Mouse (Mus musculus) cerebellum, adult 9-11 months (tissue): ENCODE data around the gene Hepacam2.

Experiments used
- DNase-seq: peaks from one replicate; pipeline ENCODE4 v3.0.0; 2022

The Hepacam2 gene

GRCm38 (mm10) chr6:3498162-3498848, at the start of gene Hepacam2, which contains the start of gene Vps50:
Hepacam2 (minus strand) TSS chr6:3498298.
Vps50 (plus strand) TSS chr6:3498382.
- DNase-seq, result peak; percentile 93

GRCm38 (mm10) chr6:3544970-3545369, 46.9 kb upstream of the Hepacam2 start:
- no peak for DNase-seq

GRCm38 (mm10) chr6:3543862-3544261, 45.8 kb upstream of the Hepacam2 start:
- DNase-seq, result no peak

DNA sequence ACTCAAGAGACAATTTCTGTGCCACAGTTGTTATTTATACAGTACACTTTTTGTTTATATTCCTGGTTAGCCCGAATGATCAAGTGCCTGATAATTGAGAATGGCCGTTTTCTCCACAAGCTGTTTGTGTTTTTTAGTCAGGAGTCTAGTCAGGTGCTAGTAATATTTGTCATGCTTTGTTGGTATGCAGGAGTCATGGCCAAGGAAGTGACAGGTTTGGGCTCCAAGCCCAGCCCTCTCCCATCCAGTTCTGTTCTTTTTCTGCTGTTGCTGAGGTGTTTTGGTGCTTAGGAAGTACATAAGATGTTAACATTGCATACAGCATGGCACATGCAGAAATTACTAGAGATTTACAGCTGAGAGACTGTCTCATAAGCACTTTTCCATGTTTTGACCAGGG, 41.4 kb upstream of the Hepacam2 start:
- DNase-seq, result no peak

DNA sequence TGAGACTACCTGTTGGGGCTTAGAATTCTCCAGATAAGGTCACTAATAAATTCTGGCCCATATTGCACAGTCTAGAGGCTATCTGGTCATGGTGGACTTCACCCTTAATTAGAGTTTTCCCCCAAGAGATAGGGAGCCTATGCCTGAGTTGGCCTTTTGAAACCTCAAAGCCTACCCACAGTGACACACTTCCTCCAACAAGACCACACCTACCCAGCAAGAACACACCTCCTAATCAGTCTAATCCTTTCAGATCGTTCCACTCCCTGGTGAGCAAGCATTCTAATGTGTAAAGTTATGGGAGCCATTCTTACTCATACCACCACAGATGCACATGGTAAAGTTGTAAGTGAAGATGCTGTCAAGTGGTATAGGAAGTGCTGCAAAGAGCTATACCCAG, 38.0 kb upstream of the Hepacam2 start:
- DNase-seq, result no peak

DNA sequence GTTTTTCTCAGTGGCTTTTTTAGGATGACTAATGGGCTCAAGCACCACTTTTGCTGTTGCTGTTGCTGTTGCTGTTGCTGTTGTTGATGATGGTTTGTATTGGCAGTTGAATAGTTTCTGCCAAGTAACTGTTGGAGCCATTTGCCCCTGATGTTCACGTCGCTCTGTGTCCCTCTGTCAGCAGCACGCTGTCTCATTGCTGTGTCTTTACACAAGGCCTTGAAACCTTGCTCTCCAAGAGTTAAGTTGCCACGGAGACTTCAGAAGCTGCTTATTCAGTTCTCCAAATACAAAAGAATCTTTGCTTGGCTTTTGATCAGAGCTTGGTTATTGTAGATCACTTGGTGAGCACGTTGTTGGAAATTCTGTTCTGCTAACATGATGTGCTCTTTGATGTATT, 33.3 kb upstream of the Hepacam2 start:
- DNase-seq, result no peak

DNA sequence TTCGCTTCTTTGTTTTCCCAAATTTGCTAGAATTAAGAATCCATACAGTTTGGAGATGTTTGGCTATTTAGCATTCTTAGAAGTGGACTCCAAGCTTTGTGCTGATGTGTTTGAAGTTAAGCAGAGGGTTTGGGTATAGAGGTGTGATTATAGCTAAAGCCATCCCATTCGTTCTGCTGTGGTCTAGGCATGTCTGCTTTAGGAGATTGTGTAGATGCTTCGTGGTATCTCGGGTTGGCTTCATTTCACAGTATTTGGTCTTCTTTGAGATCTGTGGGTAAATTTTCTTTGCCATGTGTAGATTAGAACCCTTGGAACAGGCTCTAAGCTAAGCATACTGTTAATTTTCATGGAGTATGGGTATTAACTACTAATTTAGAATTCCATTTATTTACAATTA, 30.1 kb upstream of the Hepacam2 start:
- no peak for DNase-seq

DNA sequence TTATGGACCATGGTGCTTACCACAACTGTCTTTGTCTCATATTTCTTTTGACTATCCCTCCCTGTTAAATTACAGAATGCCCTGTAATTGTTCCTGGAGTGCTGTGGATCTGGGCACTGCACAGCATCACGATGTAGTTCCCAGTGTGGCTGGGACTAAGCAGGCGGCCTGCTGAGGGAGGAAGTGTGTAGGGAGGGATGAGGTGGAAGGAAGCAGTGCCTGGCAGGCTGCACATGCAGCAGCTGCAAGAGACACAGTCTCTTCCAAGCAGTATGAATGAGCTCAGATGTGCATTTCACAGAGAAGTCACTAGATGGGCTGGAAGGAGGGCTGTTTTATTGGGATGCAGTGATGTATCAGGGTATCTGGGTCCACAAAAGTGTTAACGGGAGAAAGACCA, 14.5 kb upstream of the Hepacam2 start:
- DNase-seq, result peak; percentile 67

- peak; percentile 37 for DNase-seq
Measured at GRCm38 (mm10) chr6:3511612-3512011, 13.5 kb upstream of the Hepacam2 start.

- no peak for DNase-seq
Measured at GRCm38 (mm10) chr6:3511116-3511515, 13.0 kb upstream of the Hepacam2 start.

GRCm38 (mm10) chr6:3509782-3510181, 11.7 kb upstream of the Hepacam2 start:
- DNase-seq, result no peak

GRCm38 (mm10) chr6:3508151-3508550, 10.1 kb upstream of the Hepacam2 start:
- DNase-seq, result peak; percentile 47

- no peak for DNase-seq
Measured at GRCm38 (mm10) chr6:3507078-3507477, 9.0 kb upstream of the Hepacam2 start.

DNA sequence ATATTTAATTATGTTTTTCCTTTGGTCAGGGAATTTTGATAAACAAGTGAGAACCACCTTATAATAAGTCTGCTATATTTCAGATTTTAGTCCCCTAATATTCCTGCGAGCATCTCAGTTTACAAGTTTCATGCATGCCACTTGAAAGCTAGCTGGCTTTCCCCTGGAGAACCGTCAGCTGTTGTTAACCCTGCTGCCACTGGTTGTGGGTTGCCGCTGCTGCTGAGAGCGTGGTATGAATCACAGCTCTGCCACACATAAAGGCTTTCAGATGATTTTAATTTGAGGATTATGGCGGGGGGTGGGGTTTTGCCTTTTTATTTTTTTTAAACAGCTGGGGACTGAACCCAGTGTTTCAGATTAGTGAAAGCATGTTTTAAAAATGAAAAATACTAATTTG, 7.2 kb upstream of the Hepacam2 start:
- DNase-seq, result no peak

GRCm38 (mm10) chr6:3500286-3500685, 2.2 kb upstream of the Hepacam2 start:
- DNase-seq, result no peak

DNA sequence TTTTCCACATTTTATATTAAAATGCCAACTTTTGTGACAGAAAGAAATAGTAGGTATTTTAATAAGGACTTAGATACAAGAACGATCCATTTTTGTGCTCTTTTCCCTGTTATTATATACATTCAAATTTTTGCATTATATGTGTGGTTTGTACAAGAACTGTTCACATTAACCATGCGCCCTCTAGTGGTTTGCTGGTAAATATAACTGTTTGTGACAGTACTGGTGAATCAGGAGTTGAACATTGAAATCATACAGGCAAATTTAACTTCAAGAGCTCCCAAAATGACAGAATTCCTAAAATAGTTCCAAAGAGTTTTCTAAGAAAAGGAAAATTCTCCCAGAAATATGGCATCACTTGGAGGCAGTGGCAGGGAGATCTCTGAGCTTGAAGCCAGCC, 1.9 kb downstream of the Hepacam2 start:
- no peak for DNase-seq

DNA sequence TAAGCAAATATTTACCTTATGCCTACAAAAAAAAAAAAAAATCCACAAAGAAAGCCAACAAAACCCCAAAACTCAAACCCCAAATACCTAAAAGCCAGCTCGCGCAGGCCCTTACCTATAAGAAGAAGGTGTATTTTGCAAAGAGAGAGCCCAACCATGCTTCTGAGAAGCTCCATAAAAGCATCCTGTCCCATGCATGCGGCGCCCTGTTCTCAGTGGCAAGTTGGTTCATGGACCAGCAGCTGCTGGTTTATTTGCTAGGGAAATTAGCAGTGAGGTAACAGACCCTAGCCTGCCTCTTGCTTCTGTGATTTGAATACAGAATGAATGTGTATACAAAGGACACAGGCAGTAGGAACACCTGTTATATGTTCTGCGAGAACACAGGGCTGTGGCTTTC, 3.8 kb downstream of the Hepacam2 start:
- DNase-seq, result no peak

- no peak for DNase-seq
Measured at GRCm38 (mm10) chr6:3487355-3487754, 10.7 kb downstream of the Hepacam2 start.

- no peak for DNase-seq
Measured at GRCm38 (mm10) chr6:3485133-3485532, 13.0 kb downstream of the Hepacam2 start.

GRCm38 (mm10) chr6:3481705-3482104, 16.4 kb downstream of the Hepacam2 start:
- no peak for DNase-seq

DNA sequence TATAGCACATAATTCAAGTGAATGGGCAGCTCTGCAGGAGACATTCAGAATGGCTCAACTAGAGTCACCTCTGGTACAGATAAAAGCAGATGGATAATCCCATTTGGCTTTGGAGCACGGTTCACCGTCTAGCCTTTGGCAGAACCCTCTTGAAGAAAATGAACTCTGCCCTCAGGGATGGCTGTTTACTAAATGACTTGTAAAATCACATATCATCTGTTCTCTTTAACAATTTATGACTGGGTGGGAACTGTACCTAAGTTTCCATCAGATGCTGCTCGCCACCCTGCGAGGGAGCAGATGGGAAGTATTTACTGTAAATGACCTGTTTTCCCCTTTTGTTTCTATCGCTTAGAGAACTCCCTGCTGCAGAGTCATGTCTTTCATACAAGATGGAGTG, 18.2 kb downstream of the Hepacam2 start:
- no peak for DNase-seq

DNA sequence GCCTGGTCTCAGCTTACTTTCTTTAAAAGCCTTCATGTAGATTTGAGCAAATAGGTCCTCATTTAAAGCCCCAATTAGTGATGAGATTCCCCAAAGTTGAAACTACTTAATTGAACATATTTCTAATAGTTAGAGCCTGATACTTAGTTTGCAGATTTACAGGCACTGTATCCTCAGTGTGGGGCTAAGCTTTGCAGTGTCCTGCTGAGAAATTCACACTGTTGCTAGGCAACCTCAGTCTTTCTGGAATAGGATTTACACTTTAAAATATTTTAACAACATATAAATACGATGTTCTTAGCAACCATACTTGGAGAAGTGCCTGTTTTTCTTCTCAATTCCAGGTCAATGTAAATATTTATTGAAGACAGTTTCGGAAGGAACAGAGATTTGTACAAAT, 21.8 kb downstream of the Hepacam2 start:
- no peak for DNase-seq

- DNase-seq, result no peak
Measured at GRCm38 (mm10) chr6:3470706-3471105, 27.4 kb downstream of the Hepacam2 start.

DNA sequence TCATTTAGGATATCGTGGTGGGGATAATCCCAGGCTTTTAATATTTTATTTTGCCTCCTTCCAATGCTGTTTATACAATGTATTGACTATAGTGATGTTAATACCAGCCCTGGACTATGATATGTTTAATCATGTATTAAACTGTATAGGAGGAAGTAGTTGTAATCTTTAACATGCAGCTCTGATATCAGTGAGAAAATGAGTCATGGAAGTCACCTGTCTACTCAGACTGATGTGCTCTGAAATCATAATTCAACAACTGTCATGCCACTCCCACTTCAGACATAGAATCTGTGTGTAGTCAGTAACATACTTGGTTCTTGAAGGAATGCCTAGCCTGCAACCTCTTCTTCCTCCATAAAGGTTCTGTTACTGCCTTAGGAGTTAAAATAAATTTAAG, 29.5 kb downstream of the Hepacam2 start:
- no peak for DNase-seq

GRCm38 (mm10) chr6:3463594-3463993, 34.5 kb downstream of the Hepacam2 start:
- DNase-seq, result no peak
